Mouse (Mus musculus): ENCODE results near the gene Parp9.
A peak's percentile ranks its signal among the peaks of the same experiment; 100 is the strongest.
"Not testable (repeated sequence)": the region's sequence is repeated elsewhere in the genome, so short reads cannot be mapped to it uniquely, and the experiment has no call there.

The Parp9 gene

GRCm38 (mm10) chr16:35938211-35939151, at the start of gene Parp9, which contains the start of gene Dtx3l:
Gene Parp9 (plus strand): TSS chr16:35938470.
Gene Dtx3l (minus strand): TSS chr16:35939151.
- DNase-seq = peak; percentile 28

GRCm38 (mm10) chr16:35888910-35889309, 49.4 kb upstream of the Parp9 start:
- no peak for DNase-seq

GRCm38 (mm10) chr16:35890645-35891044, 47.6 kb upstream of the Parp9 start:
- DNase-seq = no peak

- not testable (repeated sequence) for DNase-seq
These were observed 46.7 kb upstream of the Parp9 start for GRCm38 (mm10) chr16:35891603-35892002.

- no peak for DNase-seq
These were observed 43.3 kb upstream of the Parp9 start for GRCm38 (mm10) chr16:35894997-35895396.

GRCm38 (mm10) chr16:35900541-35900940, 37.7 kb upstream of the Parp9 start:
- no peak for DNase-seq

- DNase-seq = no peak
These were observed 35.1 kb upstream of the Parp9 start for GRCm38 (mm10) chr16:35903014-35903640.

GRCm38 (mm10) chr16:35904121-35904736, 34.0 kb upstream of the Parp9 start:
- no peak for DNase-seq

- no peak for DNase-seq
These were observed 32.9 kb upstream of the Parp9 start for GRCm38 (mm10) chr16:35905355-35905754.

- no peak for DNase-seq
These were observed 32.3 kb upstream of the Parp9 start for GRCm38 (mm10) chr16:35905819-35906485.

GRCm38 (mm10) chr16:35906887-35907286, 31.4 kb upstream of the Parp9 start:
- DNase-seq = no peak

- peak; percentile 2 for DNase-seq
These were observed 30.7 kb upstream of the Parp9 start for GRCm38 (mm10) chr16:35907432-35908201.

GRCm38 (mm10) chr16:35911449-35911848, 26.8 kb upstream of the Parp9 start:
- no peak for DNase-seq

GRCm38 (mm10) chr16:35913526-35913925, 24.7 kb upstream of the Parp9 start:
- no peak for DNase-seq

GRCm38 (mm10) chr16:35914301-35914700, 24.0 kb upstream of the Parp9 start:
- no peak for DNase-seq

- no peak for DNase-seq
These were observed 19.3 kb upstream of the Parp9 start for GRCm38 (mm10) chr16:35918721-35919543.

- no peak for DNase-seq
These were observed 16.5 kb upstream of the Parp9 start for GRCm38 (mm10) chr16:35921676-35922235.

GRCm38 (mm10) chr16:35922301-35922895, 15.9 kb upstream of the Parp9 start:
- DNase-seq = no peak

GRCm38 (mm10) chr16:35923546-35924198, 14.6 kb upstream of the Parp9 start:
- DNase-seq = no peak

- no peak for DNase-seq
These were observed 13.9 kb upstream of the Parp9 start for GRCm38 (mm10) chr16:35924341-35924740.
